Mouse (Mus musculus): ENCODE measurements around the gene Senp1. TPM values are rescaled to one million over a fixed set of nuclear protein-coding genes. Genes with fewer than 3 reads are reported as not detected.

Senp1 gene
- 1 to 10 TPM; 8.5 to 9.5 TPM for total RNA-seq (2021)
- long read RNA-seq, experiment 1, full-length matches to known transcripts: 3 of 6 reads
- long read RNA-seq, experiment 1, partial matches to known transcripts: 0 of 6 reads
- long read RNA-seq, experiment 1, other reads (novel, unspliced or antisense): 3 of 6 reads
- long read RNA-seq, experiment 2, partial matches to known transcripts: 0 of 1 reads
- long read RNA-seq, experiment 2, other reads (novel, unspliced or antisense): 1 of 1 reads

DNA sequence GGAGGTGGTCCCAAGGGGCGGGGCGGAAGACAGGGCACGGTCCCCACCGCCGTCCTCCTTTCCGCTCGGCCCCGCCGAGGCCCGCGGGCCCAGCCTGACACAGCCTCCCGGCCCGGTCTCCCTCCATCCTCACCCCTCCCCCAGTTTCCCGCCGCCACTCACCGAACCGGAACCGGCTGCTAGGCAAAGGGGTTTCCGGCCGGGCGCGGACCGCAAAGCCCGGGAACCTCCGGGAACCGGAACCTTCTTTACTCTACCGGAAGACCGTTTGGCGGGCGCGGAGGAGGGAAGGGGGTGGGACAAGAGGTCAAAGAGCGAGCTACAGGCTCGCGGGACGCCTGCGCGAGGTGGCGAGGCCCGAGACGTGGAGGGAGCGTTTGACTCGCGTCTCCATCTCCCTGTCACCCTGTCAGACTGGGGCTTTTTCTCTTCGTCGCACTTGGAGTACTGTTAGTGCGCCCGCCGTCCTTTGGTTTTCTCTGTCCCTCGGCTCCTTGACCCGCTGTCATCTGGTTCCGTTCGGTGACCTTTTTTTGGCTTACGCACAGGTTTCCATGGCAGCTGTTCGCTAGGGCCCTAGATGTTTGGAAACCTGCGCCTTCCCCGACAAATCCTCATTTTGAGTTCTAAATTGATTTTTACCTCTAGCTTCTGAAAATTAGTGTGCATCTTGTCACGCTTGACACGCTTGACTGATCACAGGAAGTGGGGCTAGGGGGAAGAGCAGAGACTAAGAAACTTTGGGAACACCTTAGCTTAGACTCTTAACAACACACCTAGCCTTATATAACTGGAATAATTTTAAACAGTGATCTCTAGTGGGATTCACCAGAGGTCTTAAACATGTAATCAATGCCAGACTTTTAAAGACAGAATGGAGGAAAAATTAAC lies at the start of gene Senp1:
Gene Senp1 (minus strand): TSS at position 624 of the 891 bp plus-strand sequence.
- DNase-seq: peak; percentile 93 to 95

DNA sequence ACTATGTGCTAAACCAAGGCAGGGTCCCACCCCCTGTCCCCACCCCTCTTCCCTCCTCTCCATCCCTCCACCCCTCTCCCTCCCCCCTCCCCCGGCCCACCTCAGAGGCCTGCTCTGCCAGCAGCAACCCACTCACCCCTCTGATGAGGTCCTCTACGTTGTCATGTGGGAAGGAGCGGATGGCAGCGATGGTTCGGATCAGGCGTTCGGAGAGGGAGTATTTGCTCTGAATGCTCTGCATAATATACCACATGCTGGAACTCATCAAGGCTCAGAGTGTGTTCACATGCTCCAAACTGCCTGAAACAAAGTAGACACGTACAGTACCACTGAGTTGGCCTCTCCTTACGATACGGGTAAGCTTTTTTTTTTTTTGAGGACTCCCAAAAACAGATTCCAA lies 49.0 kb upstream of the Senp1 start:
- no peak for DNase-seq

DNA sequence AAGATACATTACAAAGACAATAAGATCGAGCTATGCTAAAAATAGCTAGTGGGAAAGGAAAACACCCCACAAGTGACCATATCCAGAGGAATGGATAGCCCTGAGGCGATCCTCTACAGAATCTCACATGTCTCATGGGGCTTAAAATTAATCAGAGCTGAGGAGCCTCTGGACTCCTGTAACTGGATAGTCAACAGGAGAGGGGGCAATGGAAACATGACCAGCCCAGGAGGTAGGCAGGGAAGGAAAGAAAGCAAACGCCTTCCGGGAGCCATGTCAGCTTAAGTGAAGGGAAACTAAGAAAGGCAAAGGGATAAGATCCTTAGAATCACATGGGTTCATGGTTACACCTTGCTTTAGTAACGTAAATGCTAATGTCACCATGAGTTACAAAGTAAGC lies 47.3 kb upstream of the Senp1 start:
- DNase-seq: no peak

DNA sequence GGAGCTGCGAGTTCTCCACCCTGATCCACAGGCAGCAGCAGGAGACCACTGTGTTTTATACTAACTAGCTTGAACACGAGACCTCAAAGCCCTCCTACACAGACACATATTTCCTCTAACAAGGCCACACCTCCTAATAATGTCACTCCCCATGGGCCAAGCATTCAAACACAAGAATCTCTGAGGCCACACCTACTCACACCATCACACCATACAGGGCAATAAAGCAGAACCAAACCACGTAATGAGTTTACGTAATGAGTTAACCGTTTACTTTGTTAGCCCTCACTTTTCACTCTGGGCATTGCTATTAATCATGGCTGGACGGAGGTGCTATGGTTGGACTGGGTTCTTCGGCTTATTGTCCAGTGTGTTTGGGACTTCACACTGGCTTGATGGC lies 46.2 kb upstream of the Senp1 start:
- DNase-seq: no peak

DNA sequence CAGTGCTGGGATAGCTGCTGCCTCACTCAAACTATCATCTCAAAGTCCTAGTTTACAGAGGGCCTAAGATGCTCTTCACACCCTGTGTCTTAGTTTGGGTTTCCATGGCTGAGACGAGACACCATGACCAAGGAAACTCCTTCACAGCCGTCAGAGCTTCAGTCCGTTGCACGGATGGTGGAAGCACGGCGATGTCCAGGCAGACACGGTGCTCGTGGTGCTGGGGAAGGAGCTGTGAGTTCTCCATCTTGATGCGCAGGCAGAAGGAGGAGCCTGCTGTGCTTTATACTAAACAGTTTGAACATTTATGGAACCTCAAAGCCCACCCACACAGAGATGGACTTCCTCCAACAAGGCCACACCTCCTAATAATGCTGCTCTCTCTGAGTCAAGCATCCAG lies 43.3 kb upstream of the Senp1 start:
- DNase-seq: no peak

DNA sequence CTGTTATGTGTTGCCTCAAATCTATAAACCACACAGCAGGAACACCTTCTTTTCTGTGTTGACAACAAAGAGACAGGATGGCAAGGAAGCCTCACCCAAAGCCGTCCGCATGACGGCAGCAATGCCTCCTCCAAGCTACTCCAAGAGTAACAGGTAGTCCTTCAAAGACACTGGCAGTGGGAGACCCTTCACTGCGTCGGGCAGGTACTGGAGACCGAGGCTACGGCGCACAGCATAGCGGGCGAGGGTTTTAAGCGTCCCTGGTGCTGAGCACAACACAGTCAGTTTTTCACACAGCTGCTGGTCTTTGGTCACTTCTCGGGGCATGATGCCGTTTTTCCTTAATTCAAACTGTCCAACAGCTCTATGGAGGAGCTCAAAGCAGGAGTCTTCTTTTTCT lies 42.1 kb upstream of the Senp1 start:
- no peak for DNase-seq

DNA sequence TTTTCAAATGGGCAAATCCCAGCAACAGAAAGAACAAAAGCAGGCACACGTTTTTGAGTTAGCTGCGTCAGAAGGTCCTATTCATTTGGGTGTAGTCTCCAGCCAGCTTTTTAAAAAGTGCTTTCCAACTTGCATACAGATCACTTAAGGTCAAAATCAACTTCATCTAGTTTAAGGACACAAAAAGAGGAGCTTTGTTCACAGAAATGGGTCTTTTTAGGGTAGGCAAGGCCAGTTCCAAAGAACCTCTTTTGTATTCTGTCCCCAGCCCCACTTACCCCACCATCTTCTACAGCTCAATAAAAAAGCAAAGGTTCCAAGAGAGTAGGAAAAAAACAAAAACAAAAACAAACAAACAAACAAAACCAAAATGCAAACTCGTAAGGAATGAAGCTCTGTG lies 41.1 kb upstream of the Senp1 start:
- DNase-seq: no peak

DNA sequence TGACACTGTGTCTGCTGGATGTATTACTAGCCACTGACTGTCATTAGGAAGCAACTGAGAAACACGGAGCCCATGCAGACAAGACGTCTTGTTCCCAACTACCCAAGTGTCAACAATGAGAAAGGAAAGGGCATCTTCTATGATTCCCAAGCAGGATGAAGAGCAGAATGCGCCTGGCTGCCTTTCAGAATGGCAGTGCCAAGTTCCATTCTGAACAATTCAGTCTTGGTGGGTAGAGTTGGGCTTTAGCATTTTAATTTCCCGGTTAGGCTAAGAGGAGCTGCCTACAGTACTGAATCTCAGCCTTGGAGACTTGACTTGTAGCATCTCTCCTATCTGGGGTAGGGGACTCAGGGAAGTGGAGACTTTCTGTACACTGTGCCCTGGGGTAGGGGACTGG lies 40.5 kb upstream of the Senp1 start:
- no peak for DNase-seq

DNA sequence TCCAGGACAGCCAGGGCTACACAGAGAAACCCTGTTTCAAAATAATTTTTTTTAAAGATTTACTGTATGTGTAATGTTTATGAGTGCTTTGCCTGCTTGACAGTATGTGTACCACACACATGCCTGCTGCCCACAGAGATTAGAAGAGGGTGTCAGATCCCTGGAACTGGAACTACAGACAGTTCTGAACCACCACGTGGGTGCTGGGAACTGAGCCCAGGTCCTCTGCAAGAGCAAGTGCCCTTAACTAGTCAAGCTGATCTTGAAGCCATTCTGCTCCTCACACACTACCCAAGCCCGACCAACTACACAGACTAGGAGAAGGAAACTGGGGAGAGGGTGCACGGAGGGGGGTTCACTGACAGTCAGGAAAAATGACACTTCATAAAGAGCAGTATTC lies 39.9 kb upstream of the Senp1 start:
- DNase-seq: peak; percentile 44 to 68

DNA sequence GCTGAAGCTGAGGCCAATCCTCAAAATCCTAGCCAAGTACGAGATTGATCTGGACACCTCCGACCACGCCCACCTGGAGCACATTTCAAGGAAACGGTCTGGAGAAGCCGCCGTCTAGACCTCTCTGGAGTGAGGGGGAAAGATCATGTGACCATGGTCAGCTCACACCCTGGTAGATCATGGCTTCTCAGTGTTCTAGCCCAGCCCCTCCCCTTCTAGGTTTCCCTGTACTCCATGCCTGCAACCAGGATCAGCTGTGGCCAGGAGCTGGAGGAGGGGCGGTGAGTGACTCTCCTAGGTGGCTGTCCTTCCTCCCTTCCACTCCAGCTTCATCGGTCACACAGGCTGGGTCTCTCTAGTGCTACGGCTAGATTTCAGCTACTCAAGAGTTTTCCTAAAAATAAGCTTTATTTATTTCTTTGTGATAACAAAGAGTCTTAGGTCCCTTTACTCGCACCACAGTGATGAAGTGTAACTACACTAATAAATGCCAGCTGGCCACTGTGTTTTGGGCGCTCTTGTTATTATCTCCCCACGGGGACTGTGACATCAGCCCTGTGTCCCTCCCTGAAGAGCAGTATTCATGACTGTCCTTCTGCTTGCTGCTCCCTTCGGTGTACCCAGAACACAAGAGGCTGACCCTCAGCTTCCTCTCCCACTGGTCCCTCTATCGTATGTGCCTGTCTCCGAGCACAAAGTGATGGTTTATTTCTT lies 38.6 kb upstream of the Senp1 start:
- peak; percentile 38 to 46 for DNase-seq

DNA sequence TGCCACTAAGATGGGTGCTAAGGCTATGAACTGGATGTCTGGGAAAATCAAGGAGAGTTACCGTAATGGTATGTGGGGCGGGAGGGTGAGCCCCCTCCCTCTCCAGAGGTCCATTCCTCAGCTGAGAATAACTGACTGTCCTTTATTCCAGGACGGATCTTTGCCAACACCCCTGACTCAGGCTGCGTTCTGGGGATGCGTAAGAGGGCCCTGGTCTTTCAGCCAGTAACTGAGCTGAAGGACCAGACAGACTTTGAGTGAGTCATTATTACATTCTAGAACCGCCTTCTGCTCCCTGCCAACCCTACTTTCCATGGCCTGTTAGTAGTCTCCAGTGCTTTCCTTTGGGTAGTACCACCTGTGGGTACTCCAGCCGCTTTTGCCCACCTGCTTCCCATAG lies 37.9 kb upstream of the Senp1 start:
- DNase-seq: no peak

DNA sequence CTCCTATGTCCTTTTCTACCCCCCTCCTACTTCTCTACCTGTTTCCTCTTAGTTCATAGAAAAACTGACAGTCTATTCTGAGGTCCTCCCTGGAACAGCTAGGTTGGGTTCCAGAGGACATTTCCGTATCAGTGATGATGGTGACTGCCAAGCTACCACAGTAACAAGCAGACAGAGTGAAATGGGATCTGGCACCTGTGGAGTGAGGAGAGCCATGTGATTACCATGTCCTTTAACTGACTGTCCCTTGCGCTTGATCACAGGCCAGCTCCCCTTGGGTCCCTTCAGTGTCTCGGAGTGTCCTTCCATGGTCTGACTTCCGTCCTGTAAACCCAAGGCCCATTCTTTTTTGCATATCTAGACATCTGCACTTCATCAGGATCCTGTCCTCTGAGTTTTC lies 37.5 kb upstream of the Senp1 start:
- peak; percentile 61 to 82 for DNase-seq

DNA sequence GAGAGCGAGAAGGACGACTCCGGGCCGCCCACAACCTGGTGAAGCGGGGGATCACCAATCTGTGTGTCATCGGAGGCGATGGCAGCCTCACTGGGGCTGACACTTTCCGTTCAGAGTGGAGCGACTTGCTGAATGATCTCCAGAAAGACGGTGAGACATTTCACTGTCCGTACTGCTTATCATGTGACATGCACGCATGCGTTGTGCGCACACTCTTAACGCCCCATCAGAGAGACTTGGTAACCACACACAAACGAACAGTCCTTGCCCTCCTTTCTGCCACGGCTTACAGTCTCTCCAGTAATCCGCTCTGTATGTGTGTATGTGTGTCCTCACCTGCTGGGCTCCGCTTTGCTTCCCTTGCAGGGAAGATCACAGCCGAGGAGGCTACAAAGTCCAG lies 27.3 kb upstream of the Senp1 start:
- DNase-seq: no peak

DNA sequence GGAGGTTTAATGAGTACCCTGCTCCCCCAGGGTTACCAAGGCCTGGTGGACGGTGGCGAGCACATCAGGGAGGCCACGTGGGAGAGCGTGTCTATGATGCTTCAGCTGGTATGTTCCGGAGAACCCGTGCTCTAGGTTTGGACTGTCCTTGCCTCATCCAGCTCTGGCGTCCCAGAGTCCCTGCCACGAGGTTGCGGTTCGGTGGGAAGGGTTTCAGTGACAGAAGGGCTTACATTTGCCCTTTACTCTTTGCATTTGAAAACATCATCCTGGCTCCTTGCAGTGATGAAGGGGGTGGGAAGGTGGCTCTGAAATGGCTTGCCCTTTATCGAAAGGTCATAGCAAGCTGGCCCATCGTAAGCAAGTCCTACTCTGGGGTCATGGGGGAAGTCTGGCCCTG lies 25.8 kb upstream of the Senp1 start:
- no peak for DNase-seq

DNA sequence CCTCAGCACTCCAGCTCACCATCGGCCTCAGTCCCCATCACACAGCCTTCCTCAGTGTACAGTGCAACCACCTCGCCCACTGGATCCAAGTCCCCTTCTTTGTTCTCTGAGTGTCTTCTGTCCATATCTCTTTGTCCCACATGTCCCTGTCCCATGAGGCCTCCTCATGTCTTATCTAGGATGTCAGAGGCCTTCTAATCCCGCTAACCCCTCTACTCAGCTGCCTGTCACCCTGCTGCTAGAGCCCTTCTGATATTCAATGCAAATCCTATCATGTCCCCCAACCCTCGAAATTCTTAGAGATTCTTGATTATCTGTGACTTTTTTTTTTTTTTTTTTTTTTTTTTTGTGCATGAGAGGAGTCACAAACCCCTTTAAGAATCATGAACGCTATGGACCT lies 22.7 kb upstream of the Senp1 start:
- DNase-seq: no peak

DNA sequence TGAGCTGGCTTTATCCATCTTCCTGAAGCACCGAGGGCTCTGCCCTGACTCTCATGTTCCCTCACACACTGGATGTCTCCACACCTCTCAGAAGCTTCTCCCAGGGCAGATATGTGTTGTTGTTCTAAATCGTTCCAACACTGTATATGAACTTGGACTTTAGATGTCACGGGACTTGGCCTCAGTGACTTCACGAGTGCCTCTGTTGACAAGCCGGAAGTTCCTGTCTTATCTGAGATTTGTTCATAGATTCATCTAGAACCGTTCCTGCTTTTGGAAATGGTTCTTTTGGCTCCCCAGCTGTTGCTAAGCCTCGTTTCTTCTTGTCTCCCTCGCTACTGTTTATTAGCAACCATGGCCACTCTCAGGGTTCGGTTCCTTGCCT lies 22.2 kb upstream of the Senp1 start:
- no peak for DNase-seq

DNA sequence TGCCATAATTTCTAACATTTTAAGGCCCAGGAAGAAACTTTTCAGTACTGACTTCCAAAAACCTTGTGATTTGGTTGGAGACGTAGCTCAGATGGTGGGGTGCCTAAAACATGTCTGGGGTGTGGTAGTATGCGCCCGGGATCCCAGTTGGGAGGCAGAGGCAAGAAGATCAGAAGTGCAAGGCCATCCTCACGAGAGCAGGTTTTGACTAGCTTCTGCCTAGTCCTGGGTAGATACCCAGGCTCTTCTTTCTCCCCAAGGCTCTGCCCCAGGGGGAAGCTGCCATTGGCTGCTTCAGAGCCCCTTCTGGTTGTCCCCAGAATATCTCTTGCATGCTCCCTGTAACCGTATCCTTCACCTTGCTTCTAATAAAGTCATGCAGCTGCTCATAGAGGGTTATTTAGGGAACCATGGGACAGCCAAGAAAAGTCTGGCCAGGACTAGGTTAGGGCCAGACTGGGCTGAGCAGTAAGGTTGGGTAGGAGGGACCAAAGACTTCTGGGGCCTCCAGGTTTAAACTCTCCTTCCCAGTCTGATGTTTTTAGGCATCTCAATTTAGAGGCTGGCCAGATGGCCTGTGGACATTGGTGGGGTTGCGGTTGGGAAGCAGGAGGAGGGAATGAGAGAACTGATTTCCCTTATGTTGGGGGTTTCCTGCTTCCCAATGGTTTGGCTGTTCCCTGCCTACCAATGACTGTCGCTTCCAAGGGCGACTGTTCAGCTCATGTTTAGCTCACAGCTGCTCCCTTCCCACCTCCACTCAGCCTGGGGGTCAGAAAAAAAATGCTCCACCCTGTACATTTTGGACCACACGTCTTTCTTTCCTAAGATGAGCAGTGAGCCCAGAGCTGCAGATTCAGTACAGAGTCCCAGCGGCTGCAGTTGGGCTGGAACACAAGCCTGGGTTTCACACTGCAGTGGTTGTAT lies 21.6 kb upstream of the Senp1 start:
- DNase-seq: peak; percentile 42 to 69

DNA sequence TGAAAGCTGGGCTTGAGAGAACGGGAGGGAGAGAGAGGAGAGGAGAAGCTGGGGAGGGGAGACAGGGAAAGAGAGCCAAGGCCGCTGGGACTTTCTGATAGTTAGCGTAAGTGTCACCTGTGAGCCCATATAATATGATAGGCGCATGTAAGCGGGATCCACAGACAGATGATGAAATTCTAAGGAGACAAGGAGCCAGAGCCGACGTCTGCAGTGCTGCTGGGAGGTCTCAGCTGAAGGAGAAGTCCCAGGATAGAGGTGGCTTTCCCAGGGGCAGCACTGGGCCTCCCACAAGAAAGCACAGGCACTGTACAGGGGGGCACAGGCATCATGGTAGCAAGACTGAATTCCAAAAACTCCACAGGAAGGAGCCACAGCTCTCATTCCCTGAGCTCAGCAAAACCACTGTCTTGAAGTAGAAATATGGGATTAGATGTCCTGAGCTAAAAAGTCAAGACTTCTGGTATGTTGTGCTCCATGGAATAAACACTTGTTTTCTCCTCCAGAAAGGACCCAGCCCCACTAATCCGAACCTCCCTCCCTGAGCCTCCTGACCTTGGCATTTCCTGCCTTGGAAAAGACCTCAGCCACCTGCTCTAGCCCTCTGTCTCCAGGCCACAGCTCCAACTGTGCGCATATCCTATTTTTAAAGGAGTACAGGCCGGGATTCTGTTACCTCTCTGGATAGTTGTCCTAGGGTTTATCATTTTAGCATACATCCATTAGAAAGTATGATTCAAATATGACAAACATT lies 20.7 kb upstream of the Senp1 start:
- DNase-seq: no peak

DNA sequence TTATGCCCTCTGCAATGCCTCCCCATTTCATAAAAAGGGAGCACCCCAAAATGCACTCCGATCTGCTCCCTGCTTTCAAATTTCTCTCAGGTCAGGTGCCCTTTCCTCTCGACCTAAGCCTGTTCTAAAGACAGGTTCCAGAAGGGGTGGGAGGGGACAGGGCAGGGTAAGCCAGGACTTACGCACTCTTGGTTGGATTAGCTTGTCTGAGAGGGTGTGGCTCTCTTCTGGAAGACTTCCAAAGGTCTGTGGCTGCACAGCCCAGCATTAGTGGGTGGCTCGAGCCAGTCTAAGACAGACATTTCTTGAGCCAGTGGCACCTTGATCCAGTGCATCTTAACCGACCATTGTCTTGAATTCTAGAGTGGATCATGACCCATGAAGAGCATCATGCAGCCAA lies 18.2 kb upstream of the Senp1 start:
- peak; percentile 37 to 43 for DNase-seq

DNA sequence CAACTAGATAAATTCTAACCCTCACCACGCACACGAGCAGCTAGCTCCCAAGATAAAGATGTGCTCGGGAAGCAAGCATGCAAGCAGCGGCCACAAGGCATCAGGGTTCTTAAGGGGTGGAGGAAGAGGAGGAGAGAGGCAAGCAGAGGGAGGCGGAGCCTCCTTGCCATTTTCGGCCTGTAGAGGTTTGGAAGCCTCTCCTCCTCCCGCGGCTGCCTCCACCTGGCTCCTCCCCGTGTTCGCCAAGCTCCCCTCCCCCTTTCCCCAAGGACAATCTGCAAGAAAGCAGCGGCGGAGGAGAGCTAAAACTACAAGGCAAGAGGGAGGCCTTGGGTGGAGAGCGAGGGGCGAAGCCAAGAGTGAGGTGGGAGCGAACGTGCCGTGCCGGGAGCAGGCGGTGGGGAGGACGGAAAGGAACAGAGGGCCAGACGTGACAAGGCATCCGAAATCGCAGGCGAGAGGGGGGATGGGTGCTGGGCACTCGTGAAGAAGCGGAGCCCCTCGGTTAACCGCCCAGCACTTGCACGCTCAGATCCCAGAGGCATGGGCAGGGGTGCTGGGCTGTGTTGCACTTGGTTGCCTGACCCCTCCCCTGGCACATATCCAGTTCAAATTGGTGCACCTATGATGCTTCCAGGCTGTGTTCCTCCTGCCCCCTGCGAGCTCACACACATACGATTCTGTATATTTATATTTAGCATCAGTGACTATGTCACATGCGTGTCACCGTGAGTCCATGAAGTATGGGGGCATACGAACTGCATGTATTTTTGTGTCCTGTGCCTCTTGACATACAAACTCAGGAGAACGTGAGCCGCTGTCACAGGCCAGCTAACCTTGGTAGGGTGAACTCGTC lies 15.0 kb upstream of the Senp1 start:
- peak; percentile 91 to 93 for DNase-seq

Data from heart, adult 18-20 months (tissue).